Mouse (Mus musculus) thymus, adult 18-20 months (tissue): Measurements from ENCODE around the gene Tceal1.

Experiments used
- DNase-seq, 2 experiments: peaks; one replicate each; pipeline ENCODE4 v3.0.0; 2022; ENCODE audit warnings: mixed read lengths in 2 of 2

Tceal1 gene

DNA sequence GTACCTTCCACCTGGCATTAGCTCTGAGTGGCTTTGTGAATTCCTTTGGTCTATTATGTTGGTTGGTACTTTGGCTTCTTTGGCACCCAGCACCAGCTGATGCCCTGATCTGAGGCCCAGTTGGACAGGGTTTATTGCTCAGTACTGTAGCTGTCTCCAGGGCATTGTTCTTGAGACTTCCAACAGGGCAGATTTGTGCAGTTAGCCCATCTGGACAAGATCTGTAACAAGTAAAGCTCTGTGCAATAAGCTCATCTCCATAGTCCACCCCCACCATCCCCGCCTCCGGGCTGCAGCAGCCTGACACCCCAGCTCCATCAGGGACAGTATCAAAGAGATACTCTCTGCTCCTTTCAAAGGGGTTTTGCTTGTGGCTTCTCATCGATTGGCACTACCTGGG, 47.7 kb downstream of the Tceal1 start:
- no peak for DNase-seq
